Mouse (Mus musculus): ENCODE measurements around the gene Ptk6. TPM values are rescaled to one million over a fixed set of nuclear protein-coding genes. Genes with fewer than 3 reads are reported as not detected.

The Ptk6 gene
- total and polyA plus RNA-seq, 3 experiments, result not detected

DNA sequence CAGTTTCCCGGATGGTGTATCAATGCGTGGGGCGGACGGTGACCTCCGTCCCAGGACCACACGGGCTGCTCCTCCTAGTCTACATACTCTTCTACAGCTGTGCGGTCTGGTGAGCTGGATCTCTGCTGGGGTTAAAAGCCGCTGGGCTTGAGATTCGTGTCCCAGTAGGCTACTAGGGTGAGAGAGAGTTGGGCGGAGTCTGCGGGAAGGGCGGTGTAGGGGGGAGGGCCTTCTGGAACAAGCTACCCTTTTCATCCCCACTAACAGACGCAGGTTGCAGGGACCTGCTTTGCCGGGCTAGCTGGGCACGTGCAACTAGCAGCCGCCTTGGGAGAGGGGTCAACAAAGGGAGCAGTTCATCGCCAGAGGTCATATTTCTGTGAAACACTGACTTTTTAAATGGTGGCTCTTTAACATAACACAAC, 10.4 kb upstream of the Ptk6 start, which contains the start of gene Srms:
Gene Srms (minus strand): TSS at position 165 of the 425 bp plus-strand sequence.
- Histone ChIP-seq H3K27ac (ENCODE audit: control insufficient read depth, low read depth, low read length) (no peak within 1 kb of the TSS), H3K79me2 (ENCODE audit: control insufficient read depth, insufficient read depth, low read length, poor library complexity) (no peaks in the 10 kb centered on the region), H3K9ac (ENCODE audit: control insufficient read depth, low read depth, low read length, poor library complexity, severe bottlenecking) (no peak within 1 kb of the TSS), H3K36me3 (ENCODE audit: control insufficient read depth in 1 of 2, insufficient read depth in 2 of 2, low read length in 2 of 2) (no peaks in the 10 kb centered on the region), H3K4me1 (ENCODE audit: control insufficient read depth in 1 of 2, insufficient read depth in 2 of 2, low read length in 2 of 2) (no peaks in the 10 kb centered on the region), H3K4me3 (ENCODE audit: control insufficient read depth in 1 of 2, insufficient read depth in 1 of 2, low read depth in 2 of 2, low read length in 2 of 2) (no peak within 1 kb of the TSS), H3K27me3 (ENCODE audit: control insufficient read depth in 1 of 2, insufficient read depth in 2 of 2, low read length in 2 of 2) (peaks cover 0 to 1% of the 10 kb centered on the region in 2 experiments; a peak in 2 of 4 replicates), H3K9me3 (replicated peaks; ENCODE audit: insufficient read depth, low read length) (no peaks in the 10 kb centered on the region)
- DNase-seq (ENCODE audit: low read depth, low spot score), result no peak
- TF ChIP-seq POLR2A (IDR thresholded peaks at IDR 0.05; ENCODE audit: control insufficient read depth in 1 of 2, insufficient read depth in 1 of 2, low read depth in 1 of 2, low read length in 2 of 2, poor library complexity in 1 of 2) (no peak), EP300 (IDR thresholded peaks at IDR 0.05; ENCODE audit: low read depth in 1 of 2, low read length in 2 of 2) (no peak), CHD2 (IDR thresholded peaks at IDR 0.05; ENCODE audit: low read length) (no peak), SMC3 (IDR thresholded peaks at IDR 0.05; ENCODE audit: low read depth, low read length) (no peak), BHLHE40 (IDR thresholded peaks at IDR 0.05; ENCODE audit: borderline replicate concordance, low read depth, low read length) (no peak), USF1 (IDR thresholded peaks at IDR 0.05; ENCODE audit: low read depth, low read length) (no peak), TAL1 (IDR thresholded peaks at IDR 0.05; ENCODE audit: low read length) (no peak)

DNA sequence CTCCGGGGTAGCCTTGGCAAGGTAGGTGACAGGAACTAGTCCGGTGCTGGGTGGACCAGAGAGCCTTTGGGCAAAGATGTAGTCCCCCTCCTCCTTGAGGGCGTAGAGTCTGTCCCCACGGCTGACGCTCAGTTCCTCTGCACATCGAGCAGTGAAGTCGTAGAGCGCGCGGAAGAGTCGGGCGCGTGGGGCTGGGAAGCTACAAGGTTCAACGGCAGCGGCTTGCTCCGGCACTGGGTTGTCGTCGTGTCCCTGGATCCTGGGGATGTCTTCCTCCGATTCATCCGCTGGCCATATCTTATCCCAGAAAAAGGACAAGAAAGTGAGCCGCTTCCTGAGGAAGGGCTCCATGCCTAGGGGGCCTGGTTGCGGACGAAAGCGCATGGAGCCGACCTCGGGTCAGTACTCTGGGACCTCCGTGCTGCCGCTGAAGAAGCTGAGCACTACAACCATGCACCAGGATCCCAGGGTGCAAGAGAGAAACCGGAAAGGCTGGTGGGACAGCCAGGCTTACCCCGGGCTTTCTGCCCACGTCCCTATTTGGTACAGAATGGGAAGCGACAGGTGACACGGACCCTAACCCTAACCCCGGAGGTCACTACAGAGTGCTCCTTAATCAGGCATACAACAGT, 9.9 kb upstream of the Ptk6 start:
- TF ChIP-seq GABPA (IDR thresholded peaks at IDR 0.05; ENCODE audit: low read depth, low read length) (no peak), RAD21 (IDR thresholded peaks at IDR 0.05; ENCODE audit: low read depth, low read length) (no peak), HCFC1 (IDR thresholded peaks at IDR 0.05; ENCODE audit: low read depth, low read length) (no peak), MYB (IDR thresholded peaks at IDR 0.05; ENCODE audit: low read depth, low read length) (no peak), CHD1 (IDR thresholded peaks at IDR 0.05; ENCODE audit: low read depth, low read length) (no peak), SIN3A (IDR thresholded peaks at IDR 0.05; ENCODE audit: low read length) (no peak), MAX (IDR thresholded peaks at IDR 0.05; ENCODE audit: low read length) (no peak), CTCF (IDR thresholded peaks at IDR 0.05 in 2 of 3, conservative IDR thresholded peaks at IDR 0.05 in 1 of 3; ENCODE audit: control insufficient read depth in 1 of 3, insufficient read depth in 1 of 3, low read depth in 2 of 3, low read length in 3 of 3, poor library complexity in 1 of 3, severe bottlenecking in 1 of 3) (no peak), MAFK (IDR thresholded peaks at IDR 0.05; ENCODE audit: borderline replicate concordance, low read depth, low read length) (no peak), POLR2AphosphoS2 (IDR thresholded peaks at IDR 0.05; ENCODE audit: low read length) (no peak), USF2 (IDR thresholded peaks at IDR 0.05; ENCODE audit: borderline replicate concordance in 1 of 2, insufficient read depth in 1 of 2, low read depth in 1 of 2, low read length in 2 of 2) (no peak), E2F4 (IDR thresholded peaks at IDR 0.05; ENCODE audit: borderline replicate concordance, low read depth, low read length) (no peak), GATA1 (IDR thresholded peaks at IDR 0.05; ENCODE audit: low read depth, low read length) (no peak), MAZ (IDR thresholded peaks at IDR 0.05; ENCODE audit: low read depth, low read length) (no peak), CHD2 (IDR thresholded peaks at IDR 0.05; ENCODE audit: low read length) (no peak), ZC3H11A (IDR thresholded peaks at IDR 0.05; ENCODE audit: low read depth, low read length) (no peak), RCOR1 (IDR thresholded peaks at IDR 0.05; ENCODE audit: low read depth, low read length) (no peak), TCF12 (IDR thresholded peaks at IDR 0.05; ENCODE audit: low read depth, low read length) (no peak), ZKSCAN1 (IDR thresholded peaks at IDR 0.05; ENCODE audit: low read depth, low read length) (no peak), UBTF (IDR thresholded peaks at IDR 0.05; ENCODE audit: borderline replicate concordance, insufficient read depth, low read depth, low read length) (no peak)
- no peaks in the 10 kb centered on the region for H3K4me1 ChIP-seq (ENCODE audit: control insufficient read depth in 1 of 2, insufficient read depth in 2 of 2, low read length in 2 of 2)
- H3K36me3 ChIP-seq (ENCODE audit: control insufficient read depth in 1 of 2, insufficient read depth in 2 of 2, low read length in 2 of 2), result no peaks in the 10 kb centered on the region
- no peak overlapping the region for H3K27ac ChIP-seq (ENCODE audit: control insufficient read depth, low read depth, low read length)
- no peak overlapping the region for H3K4me3 ChIP-seq (ENCODE audit: control insufficient read depth in 1 of 2, insufficient read depth in 1 of 2, low read depth in 2 of 2, low read length in 2 of 2)
- no peaks in the 10 kb centered on the region for H3K79me2 ChIP-seq (ENCODE audit: control insufficient read depth, insufficient read depth, low read length, poor library complexity)
- no peak for DNase-seq (ENCODE audit: low read depth, low spot score)
- no peak overlapping the region for H3K9ac ChIP-seq (ENCODE audit: control insufficient read depth, low read depth, low read length, poor library complexity, severe bottlenecking)
- H3K9me3 ChIP-seq (replicated peaks; ENCODE audit: insufficient read depth, low read length), result no peaks in the 10 kb centered on the region
- peaks cover 0 to 1% of the 10 kb centered on the region in 2 experiments; a peak in 2 of 4 replicates for H3K27me3 ChIP-seq (ENCODE audit: control insufficient read depth in 1 of 2, insufficient read depth in 2 of 2, low read length in 2 of 2)
